28 mouse cellular contexts compared by ENCODE assay signal in the genomic region with DNA sequence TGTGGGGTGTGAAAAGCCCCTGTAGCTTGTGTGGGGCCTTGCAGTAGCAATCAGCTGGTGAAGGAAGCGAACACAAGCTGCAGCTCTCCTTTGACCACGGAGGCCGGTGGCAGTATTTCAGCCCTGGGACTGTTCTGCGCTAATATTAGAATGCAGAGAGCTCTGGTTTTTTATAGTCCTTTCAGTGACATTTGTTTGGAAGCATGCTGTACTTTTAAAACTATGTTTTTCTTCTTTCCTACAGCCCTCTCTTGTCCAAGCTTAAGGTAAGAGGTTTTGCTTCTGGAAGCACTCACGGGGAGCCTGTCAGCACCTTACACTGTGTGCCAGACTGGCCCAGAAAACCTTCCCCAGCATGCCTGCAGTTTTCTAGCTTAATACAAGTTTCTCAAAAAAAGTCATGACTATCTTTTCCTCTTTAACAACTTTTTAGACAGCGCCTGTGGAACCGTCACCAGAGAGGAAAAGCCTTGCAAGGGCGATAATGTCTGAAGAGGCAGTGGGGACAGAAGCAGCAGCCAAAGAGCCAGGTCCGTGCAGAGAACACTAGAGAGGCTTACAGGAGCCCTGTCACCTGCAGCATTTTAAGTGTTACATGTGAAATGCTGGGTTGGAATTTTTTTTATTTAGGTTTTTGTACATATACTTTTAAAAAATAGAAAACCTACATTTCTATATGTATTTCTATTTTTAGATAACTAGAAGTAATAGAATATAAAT. TPM values are rescaled to one million over a fixed set of nuclear protein-coding genes. Genes with fewer than 3 reads are reported as not detected.
DNase-seq lines count a peak whose midpoint lies in the region; ATAC-seq and TF ChIP-seq lines count a peak whose summit lies in the region.
"Had no signal": no experiment of that assay in that cellular context is flagged by ENCODE, and none has a peak within 500 bp of the region (broad histone marks: within the 10 kb centered on the region; RNA-seq: fewer than 3 reads in every experiment).

No protein-coding gene starts in this region.

- H3K36me3 ChIP-seq in heart, adult 2 months (ENCODE audit: control insufficient read depth, insufficient read depth, low read length) = peaks cover 8% of the 10 kb centered on the region
- peaks cover 6% of the 10 kb centered on the region; the same call in 1 of the 2 replicates for H3K36me3 ChIP-seq in heart, embryonic 11.5 days (ENCODE audit: control insufficient read depth, insufficient read depth, low read length)
- peaks cover 21% of the 10 kb centered on the region for H3K36me3 ChIP-seq in heart, embryonic 14.5 days (ENCODE audit: control insufficient read depth, insufficient read depth, low read length)
- H3K36me3 ChIP-seq in myocyte (ENCODE audit: control insufficient read depth, insufficient read depth) = no peaks in the 10 kb centered on the region
- peaks cover 9% of the 10 kb centered on the region for H3K36me3 ChIP-seq in midbrain, postnatal 0 days (ENCODE audit: insufficient read depth, low read length)

- peak in 1 of 2 experiments; percentile 26 for DNase-seq in heart, adult 2 months
- DNase-seq in heart, adult 9 months (ENCODE audit: low spot score in 2 of 2) = no peak
- DNase-seq in adrenal gland, postnatal 36 days = no peak
- no peak for DNase-seq in layer of hippocampus, adult 9-11 months
- no peak for DNase-seq in midbrain, postnatal 0 days (ENCODE audit: low spot score)
- DNase-seq: adrenal gland, adult 2 months; B cell, adult 2 months; cerebellum, adult 11-12 months; cerebellum, postnatal 10 days; forebrain, postnatal 0 days; kidney, adult 9 months; kidney, postnatal 14 days; lung, adult 18-20 months; lung, postnatal 10 days; retina, postnatal 1 day had no signal

- no peak overlapping the region for H3K4me3 ChIP-seq in heart, adult 2 months
- H3K4me3 ChIP-seq in heart, embryonic 11.5 days (ENCODE audit: low read depth, low read length) = no peak overlapping the region
- H3K4me3 ChIP-seq in heart, embryonic 14.5 days (ENCODE audit: control insufficient read depth in 1 of 2, insufficient read depth in 1 of 2, low read depth in 1 of 2, low read length in 2 of 2) = no peak overlapping the region
- H3K4me3 ChIP-seq in myocyte = no peak overlapping the region
- no peak overlapping the region for H3K4me3 ChIP-seq in midbrain, postnatal 0 days (ENCODE audit: low read depth, low read length)
- H3K4me3 ChIP-seq: forebrain, embryonic 10.5 days; intestine, embryonic 15.5 days; limb, embryonic 13.5 days; liver, embryonic 12.5 days; midbrain, embryonic 13.5 days; neural tube, embryonic 13.5 days had no signal

- H3K27ac ChIP-seq in heart, adult 2 months = peak overlapping the region; percentile 58
- H3K27ac ChIP-seq in heart, embryonic 11.5 days (ENCODE audit: low read depth, low read length) = peak overlapping the region; percentile 79
- peak overlapping the region; percentile 93 to 94 for H3K27ac ChIP-seq in heart, embryonic 14.5 days (replicated peaks in 1 of 2; ENCODE audit: control insufficient read depth in 1 of 2, insufficient read depth in 1 of 2, low read depth in 2 of 2, low read length in 2 of 2)
- H3K27ac ChIP-seq in midbrain, postnatal 0 days (ENCODE audit: low read depth, low read length) = no peak overlapping the region
- H3K27ac ChIP-seq: forebrain, embryonic 10.5 days; intestine, embryonic 15.5 days; limb, embryonic 13.5 days; liver, embryonic 12.5 days; midbrain, embryonic 13.5 days; neural tube, embryonic 13.5 days had no signal

- 0 out of 2 replicates have a peak, but pooled peaks cover 2% of the 10 kb centered on the region for H3K79me2 ChIP-seq in heart, adult 2 months (replicated peaks; ENCODE audit: control insufficient read depth, insufficient read depth, low read length)
- H3K79me2 ChIP-seq in myocyte (ENCODE audit: control insufficient read depth, insufficient read depth) = no peaks in the 10 kb centered on the region

- intact Hi-C loops in heart, adult 2 months (cut with DNase I) = loop anchor here (5.0 kb wide), 1 partner anchor 59 kb away; a partner anchor contains a TSS

- H3K9ac ChIP-seq in heart, adult 2 months (ENCODE audit: low read depth, low read length) = no peak overlapping the region
- H3K9ac ChIP-seq in heart, embryonic 11.5 days (ENCODE audit: low read depth, low read length) = no peak overlapping the region
- H3K9ac ChIP-seq in heart, embryonic 14.5 days (ENCODE audit: low read length) = 0 out of 2 replicates have a peak overlapping the region, but pooled peaks have one; percentile 47
- H3K9ac ChIP-seq in midbrain, postnatal 0 days (replicated peaks; ENCODE audit: low read length, poor library complexity, severe bottlenecking) = no peak overlapping the region
- H3K9ac ChIP-seq: forebrain, postnatal 0 days; intestine, embryonic 15.5 days; limb, embryonic 13.5 days; liver, embryonic 12.5 days; midbrain, embryonic 13.5 days; neural tube, embryonic 13.5 days had no signal

- no peak for TF ChIP-seq POLR2A in heart, adult 2 months (IDR thresholded peaks at IDR 0.05; ENCODE audit: insufficient read depth, low read depth, low read length)
- no peak for TF ChIP-seq POLR2A in myocyte (IDR thresholded peaks at IDR 0.05; ENCODE audit: insufficient read length, low read depth)

- H3K4me1 ChIP-seq in heart, adult 2 months (ENCODE audit: control insufficient read depth, insufficient read depth, low read length) = peaks cover 4% of the 10 kb centered on the region
- H3K4me1 ChIP-seq in heart, embryonic 11.5 days (ENCODE audit: control insufficient read depth, insufficient read depth, low read length) = peaks cover 13% of the 10 kb centered on the region
- H3K4me1 ChIP-seq in heart, embryonic 14.5 days (ENCODE audit: control insufficient read depth in 2 of 2, insufficient read depth in 2 of 2, low read length in 2 of 2) = peaks cover 6 to 18% of the 10 kb centered on the region in 2 experiments
- H3K4me1 ChIP-seq in midbrain, postnatal 0 days (ENCODE audit: insufficient read depth, low read length) = no peaks in the 10 kb centered on the region
- H3K4me1 ChIP-seq: intestine, embryonic 15.5 days; limb, embryonic 13.5 days had no signal

- TF ChIP-seq CTCF in heart, adult 2 months (IDR thresholded peaks at IDR 0.05) = peak; percentile 27; the same call in 1 of the 2 replicates
- TF ChIP-seq CTCF in midbrain, postnatal 0 days (IDR thresholded peaks at IDR 0.05) = no peak

- no peak for TF ChIP-seq EP300 in heart, adult 2 months (IDR thresholded peaks at IDR 0.05; ENCODE audit: insufficient read depth, low read depth, low read length)

- H3K9me3 ChIP-seq in heart, embryonic 11.5 days (replicated peaks; ENCODE audit: control insufficient read depth, low read length) = no peaks in the 10 kb centered on the region
- H3K9me3 ChIP-seq in heart, embryonic 14.5 days (ENCODE audit: control insufficient read depth, low read length) = no peaks in the 10 kb centered on the region
- H3K9me3 ChIP-seq in midbrain, postnatal 0 days (ENCODE audit: low read length) = no peaks in the 10 kb centered on the region
- H3K9me3 ChIP-seq: forebrain, embryonic 10.5 days; G1E; intestine, embryonic 15.5 days; limb, embryonic 13.5 days; liver, embryonic 12.5 days; midbrain, embryonic 13.5 days; neural tube, embryonic 13.5 days had no signal

- H3K4me2 ChIP-seq in heart, embryonic 11.5 days = peak overlapping the region; percentile 35
- H3K4me2 ChIP-seq in heart, embryonic 14.5 days (ENCODE audit: low read length) = peak overlapping the region; percentile 41
- H3K4me2 ChIP-seq in myocyte (ENCODE audit: low read depth) = peak overlapping the region; percentile 24
- no peak overlapping the region for H3K4me2 ChIP-seq in midbrain, postnatal 0 days (ENCODE audit: low read depth, low read length, poor library complexity, severe bottlenecking)
- H3K4me2 ChIP-seq: intestine, embryonic 15.5 days; limb, embryonic 13.5 days; liver, embryonic 12.5 days; midbrain, embryonic 13.5 days; neural tube, embryonic 13.5 days had no signal

- H3K27me3 ChIP-seq in heart, adult 2 months (ENCODE audit: control insufficient read depth, insufficient read depth, low read length) = no peaks in the 10 kb centered on the region
- no peaks in the 10 kb centered on the region for H3K27me3 ChIP-seq in heart, embryonic 11.5 days (ENCODE audit: control insufficient read depth, insufficient read depth, low read length)
- no peaks in the 10 kb centered on the region for H3K27me3 ChIP-seq in heart, embryonic 14.5 days (ENCODE audit: control insufficient read depth, insufficient read depth, low read length)
- no peaks in the 10 kb centered on the region for H3K27me3 ChIP-seq in myocyte (ENCODE audit: control insufficient read depth, insufficient read depth, insufficient read length)
- no peaks in the 10 kb centered on the region for H3K27me3 ChIP-seq in midbrain, postnatal 0 days (ENCODE audit: insufficient read depth, low read length)
- H3K27me3 ChIP-seq: CH12.LX; intestine, embryonic 15.5 days; limb, embryonic 13.5 days; liver, embryonic 12.5 days; midbrain, embryonic 13.5 days; neural tube, embryonic 13.5 days; Patski had no signal

- no peak overlapping the region for H3ac ChIP-seq in myocyte (ENCODE audit: control insufficient read depth, insufficient read length)

- ATAC-seq in heart, embryonic 11.5 days (replicated peaks; ENCODE audit: insufficient number of reproducible peaks, low FRiP score, low TSS enrichment) = no peak
- peak; percentile 85 for ATAC-seq in heart, embryonic 14.5 days (ENCODE audit: insufficient number of reproducible peaks, insufficient read depth, low FRiP score, low read depth)
- ATAC-seq in midbrain, postnatal 0 days (ENCODE audit: low FRiP score) = no peak
- ATAC-seq: forebrain, postnatal 0 days; hindbrain, embryonic 16.5 days; intestine, embryonic 15.5 days; liver, embryonic 12.5 days; midbrain, embryonic 13.5 days; Patski had no signal

- WGBS in heart, adult 2 months = 47% methylated on average over 9 of the region's 9 CpGs
- WGBS in heart, embryonic 11.5 days (ENCODE audit: insufficient replicate concordance) = 46% methylated on average over 9 of the region's 9 CpGs
- 11% methylated on average over 9 of the region's 9 CpGs for WGBS in heart, embryonic 14.5 days
- WGBS in midbrain, postnatal 0 days = 90% methylated on average over 9 of the region's 9 CpGs

TF ChIP-seq in myocyte, 11 proteins besides CTCF, POLR2A, EP300 and RAD21 (continues in another document):
- TF ChIP-seq E2F4 (IDR thresholded peaks at IDR 0.05; ENCODE audit: insufficient read depth) (no peak), MYOD1 (IDR thresholded peaks at IDR 0.05; ENCODE audit: control insufficient read depth in 1 of 3, insufficient read length in 2 of 3, low read depth in 2 of 3) (no peak), REST (IDR thresholded peaks at IDR 0.05; ENCODE audit: insufficient read depth, insufficient read length) (no peak), MAX (IDR thresholded peaks at IDR 0.05; ENCODE audit: low read depth) (no peak)

RNA-seq across cellular contexts. Expression of a gene that starts 60.0 kb away (rescaled TPM):
- total RNA-seq in heart, adult 2 months (2021) = 10 to 100 TPM; 46.7 to 48.8 TPM
- polyA plus RNA-seq in heart, adult 2 months (2012; rRNA removed) = 23.4 and 45.9 TPM in 2 replicates
- polyA plus RNA-seq in heart, embryonic 11.5 days (2014; fragmentation: Nextera tagmentation; extraction: Ambion mirVana) = 13.2 and 17.1 TPM in 2 replicates
- 17.6 and 18.1 TPM in 2 replicates for polyA plus RNA-seq in heart, embryonic 14.5 days (2014; fragmentation: Nextera tagmentation; extraction: Ambion mirVana)
- polyA plus RNA-seq in myocyte (2012; fragmentation: generic; extraction: Trizol) = 14.0 TPM
- total RNA-seq in adrenal gland, postnatal 36 days (2021) = 10 to 100 TPM; 21.1 to 43.6 TPM
- 35.8 and 36.8 TPM in 2 replicates for total RNA-seq in midbrain, postnatal 0 days (2014; rRNA removed)
- 16.4 and 16.5 TPM in 2 replicates for polyA plus RNA-seq in midbrain, postnatal 0 days (2015; fragmentation: Nextera tagmentation; extraction: Ambion mirVana)
